Mouse (Mus musculus) heart, postnatal 0 days (tissue): ENCODE measurements around the gene Hoxa6.

Source experiments
- CTCF ChIP-seq: IDR thresholded peaks from 2 replicates; pipeline ENCODE4 v1.5.1; 2016; ENCODE audit warnings: antibody characterized with exemption, control low read depth, low read depth
- EP300 ChIP-seq: IDR thresholded peaks from 2 replicates; pipeline ENCODE4 v1.6.1; 2016; ENCODE audit warnings: antibody characterized with exemption, low read depth

DNA sequence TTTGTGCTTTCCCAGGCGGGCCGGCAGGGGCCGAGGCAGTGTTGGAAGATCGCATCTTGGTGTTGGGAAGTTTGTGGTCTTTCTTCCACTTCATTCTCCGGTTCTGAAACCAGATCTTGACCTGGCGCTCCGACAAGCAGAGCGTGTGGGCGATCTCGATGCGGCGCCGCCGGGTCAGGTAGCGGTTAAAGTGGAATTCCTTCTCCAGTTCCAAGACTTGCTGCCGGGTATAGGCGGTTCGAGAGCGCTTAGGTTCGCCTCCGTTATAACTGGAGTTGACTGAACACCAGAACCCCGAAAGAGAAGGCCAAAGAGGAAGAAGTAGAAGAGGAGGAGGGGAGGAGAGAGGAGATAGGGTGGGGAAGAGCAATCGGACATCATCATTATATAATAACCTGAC is 18.1 kb downstream of the Hoxa6 start:
- TF ChIP-seq EP300 (no peak), CTCF (no peak)
